Mouse (Mus musculus) erythroid progenitor cell, adult 5-6 weeks (primary cell): ENCODE data around the gene Btaf1. TPM values are rescaled to one million over a fixed set of nuclear protein-coding genes. Genes with fewer than 3 reads are reported as not detected.

Source experiments
- total RNA-seq, 2 experiments: library from RNA; stranded (forward) in 1 of 2; stranded (reverse) in 1 of 2; fragments of 150-400 nt in 1 of 2; fragments of 186-747, 209-891 nt in 1 of 2; gene quantifications; 2 replicates each; pipeline versions ENCODE4 v1.2.3 to v1.2.4; 2015 to 2017; ENCODE audit warnings: low replicate concordance in 2 of 2

The Btaf1 gene
- total RNA-seq, 2 experiments from 2014 or later: 95.2 to 178 TPM

Other genes with a start within 250 kb of the Btaf1 start
- gene Ppp1r3c, start 189.4 kb upstream of the Btaf1 start, total RNA-seq (2015; ENCODE audit: low replicate concordance): not detected in 2 replicates
- not detected in 2 replicates for gene Ppp1r3c, start 189.4 kb upstream of the Btaf1 start, total RNA-seq (2017; ENCODE audit: low replicate concordance)
- gene Tnks2, start 91.8 kb upstream of the Btaf1 start, total RNA-seq (2015; ENCODE audit: low replicate concordance): 27.2 and 41.1 TPM in 2 replicates
- gene Tnks2, start 91.8 kb upstream of the Btaf1 start, total RNA-seq (2017; ENCODE audit: low replicate concordance): 29.4 and 41.8 TPM in 2 replicates
- not detected in 2 replicates for gene Fgfbp3, start 6.5 kb upstream of the Btaf1 start, total RNA-seq (2015; ENCODE audit: low replicate concordance)
- 1.6 and 6.5 TPM in 2 replicates for gene Fgfbp3, start 6.5 kb upstream of the Btaf1 start, total RNA-seq (2017; ENCODE audit: low replicate concordance)